Mouse (Mus musculus) midbrain, embryonic 12.5 days (tissue): ENCODE results near the gene Gm6592. TPM values are rescaled to one million over a fixed set of nuclear protein-coding genes. Genes with fewer than 3 reads are reported as not detected.

Experiments used
- polyA plus RNA-seq: library from polyadenylated mRNA; unstranded; fragments of >200 nt; fragmentation: Nextera tagmentation; extraction: Ambion mirVana; gene quantifications from 2 replicates; pipeline ENCODE4 v1.2.1, GENCODE M21; 2016

Gm6592 gene
- polyA plus RNA-seq, 1 experiment from 2014 or later = not detected

Other genes with a start within 250 kb of the Gm6592 start
- not detected in 2 replicates for gene Ssxb8, start 153.2 kb upstream of the Gm6592 start, polyA plus RNA-seq
- gene Ssx9, start 95.6 kb upstream of the Gm6592 start, polyA plus RNA-seq = not detected in 2 replicates
- not detected in 2 replicates for gene Ssxb5, start 40.3 kb upstream of the Gm6592 start, polyA plus RNA-seq
- not detected in 2 replicates for gene Gm5751, start 30.3 kb downstream of the Gm6592 start, polyA plus RNA-seq
- 15.8 and 16.5 TPM in 2 replicates for gene B630019K06Rik, start 48.4 kb downstream of the Gm6592 start, polyA plus RNA-seq
- gene Fthl17b, start 119.0 kb downstream of the Gm6592 start, polyA plus RNA-seq = not detected in 2 replicates
- not detected in 2 replicates for gene Fthl17c, start 132.6 kb downstream of the Gm6592 start, polyA plus RNA-seq
- not detected in 2 replicates for gene Fthl17d, start 142.8 kb downstream of the Gm6592 start, polyA plus RNA-seq
- gene Fthl17e, start 189.5 kb downstream of the Gm6592 start, polyA plus RNA-seq = not detected in 2 replicates
- gene Fthl17f, start 219.0 kb downstream of the Gm6592 start, polyA plus RNA-seq = not detected in 2 replicates